Mouse (Mus musculus): ENCODE measurements around the gene Agbl2. TPM values are rescaled to one million over a fixed set of nuclear protein-coding genes. Genes with fewer than 3 reads are reported as not detected.
"Not testable (repeated sequence)": the region's sequence is repeated elsewhere in the genome, so short reads cannot be mapped to it uniquely, and the experiment has no call there.

The Agbl2 gene
- total and polyA plus RNA-seq, 2 experiments from 2014 or later = 0.39 to 1.1 TPM

GRCm38 (mm10) chr2:90820894-90821293, 38.4 kb downstream of the Agbl2 start:
- WGBS = 79% methylated on average over 3 of the region's 3 CpGs
- H3K27me3 ChIP-seq (ENCODE audit: insufficient read depth, low read length) = no peaks in the 10 kb centered on the region
- TF ChIP-seq CTCF (IDR thresholded peaks at IDR 0.05) = no peak
- DNase-seq (ENCODE audit: low spot score) = no peak
- no peak overlapping the region for H3K27ac ChIP-seq (ENCODE audit: low read depth, low read length)
- H3K9me3 ChIP-seq (ENCODE audit: low read length) = no peaks in the 10 kb centered on the region
- no peaks in the 10 kb centered on the region for H3K36me3 ChIP-seq (ENCODE audit: insufficient read depth, low read length)
- H3K4me2 ChIP-seq (ENCODE audit: low read depth, low read length, poor library complexity, severe bottlenecking) = no peak overlapping the region
- H3K9ac ChIP-seq (replicated peaks; ENCODE audit: low read length, poor library complexity, severe bottlenecking) = no peak overlapping the region
- H3K4me3 ChIP-seq (ENCODE audit: low read depth, low read length) = no peak overlapping the region
- no peaks in the 10 kb centered on the region for H3K4me1 ChIP-seq (ENCODE audit: insufficient read depth, low read length)
- ATAC-seq (ENCODE audit: low FRiP score) = no peak

- H3K9ac ChIP-seq (replicated peaks; ENCODE audit: low read length, poor library complexity, severe bottlenecking) = no peak overlapping the region
- no peaks in the 10 kb centered on the region for H3K4me1 ChIP-seq (ENCODE audit: insufficient read depth, low read length)
- H3K27me3 ChIP-seq (ENCODE audit: insufficient read depth, low read length) = no peaks in the 10 kb centered on the region
- no peak for TF ChIP-seq CTCF (IDR thresholded peaks at IDR 0.05)
- DNase-seq (ENCODE audit: low spot score) (no peak), ATAC-seq (ENCODE audit: low FRiP score) (no peak)
- 86% methylated on average over 2 of the region's 2 CpGs for WGBS
- H3K36me3 ChIP-seq (ENCODE audit: insufficient read depth, low read length) = no peaks in the 10 kb centered on the region
- H3K4me3 ChIP-seq (ENCODE audit: low read depth, low read length) = no peak overlapping the region
- H3K9me3 ChIP-seq (ENCODE audit: low read length) = no peaks in the 10 kb centered on the region
- H3K27ac ChIP-seq (ENCODE audit: low read depth, low read length) = no peak overlapping the region
- no peak overlapping the region for H3K4me2 ChIP-seq (ENCODE audit: low read depth, low read length, poor library complexity, severe bottlenecking)
Observed at GRCm38 (mm10) chr2:90822978-90823377, 40.5 kb downstream of the Agbl2 start.

GRCm38 (mm10) chr2:90823781-90824180, 41.3 kb downstream of the Agbl2 start:
- H3K4me3 ChIP-seq (ENCODE audit: low read depth, low read length) = no peak overlapping the region
- ATAC-seq (ENCODE audit: low FRiP score) (peak; percentile 54; the same call in 1 of the 2 replicates), DNase-seq (ENCODE audit: low spot score) (peak; percentile 78)
- no peaks in the 10 kb centered on the region for H3K36me3 ChIP-seq (ENCODE audit: insufficient read depth, low read length)
- no peak overlapping the region for H3K27ac ChIP-seq (ENCODE audit: low read depth, low read length)
- 85% methylated on average over 6 of the region's 6 CpGs for WGBS
- H3K4me1 ChIP-seq (ENCODE audit: insufficient read depth, low read length) = no peaks in the 10 kb centered on the region
- no peak for TF ChIP-seq CTCF (IDR thresholded peaks at IDR 0.05)
- H3K9ac ChIP-seq (replicated peaks; ENCODE audit: low read length, poor library complexity, severe bottlenecking) = no peak overlapping the region
- H3K27me3 ChIP-seq (ENCODE audit: insufficient read depth, low read length) = no peaks in the 10 kb centered on the region
- H3K4me2 ChIP-seq (ENCODE audit: low read depth, low read length, poor library complexity, severe bottlenecking) = no peak overlapping the region
- H3K9me3 ChIP-seq (ENCODE audit: low read length) = no peaks in the 10 kb centered on the region

- H3K4me3 ChIP-seq (ENCODE audit: low read depth, low read length); H3K4me2 ChIP-seq (ENCODE audit: low read depth, low read length, poor library complexity, severe bottlenecking); H3K9ac ChIP-seq (replicated peaks; ENCODE audit: low read length, poor library complexity, severe bottlenecking); H3K27ac ChIP-seq (ENCODE audit: low read depth, low read length); ATAC-seq (ENCODE audit: low FRiP score); DNase-seq (ENCODE audit: low spot score); H3K36me3 ChIP-seq (ENCODE audit: insufficient read depth, low read length); H3K9me3 ChIP-seq (ENCODE audit: low read length); H3K27me3 ChIP-seq (ENCODE audit: insufficient read depth, low read length); H3K4me1 ChIP-seq (ENCODE audit: insufficient read depth, low read length): not testable (repeated sequence)
- 89% methylated on average over 10 of the region's 10 CpGs for WGBS
Observed at GRCm38 (mm10) chr2:90824528-90824927, 42.0 kb downstream of the Agbl2 start.

GRCm38 (mm10) chr2:90825515-90826172, 43.1 kb downstream of the Agbl2 start:
- no peak overlapping the region for H3K4me2 ChIP-seq (ENCODE audit: low read depth, low read length, poor library complexity, severe bottlenecking)
- no peaks in the 10 kb centered on the region for H3K4me1 ChIP-seq (ENCODE audit: insufficient read depth, low read length)
- no peak overlapping the region for H3K4me3 ChIP-seq (ENCODE audit: low read depth, low read length)
- no peak overlapping the region for H3K27ac ChIP-seq (ENCODE audit: low read depth, low read length)
- no peak overlapping the region for H3K9ac ChIP-seq (replicated peaks; ENCODE audit: low read length, poor library complexity, severe bottlenecking)
- H3K36me3 ChIP-seq (ENCODE audit: insufficient read depth, low read length) = no peaks in the 10 kb centered on the region
- WGBS = 84% methylated on average over 11 of the region's 11 CpGs
- no peaks in the 10 kb centered on the region for H3K27me3 ChIP-seq (ENCODE audit: insufficient read depth, low read length)
- TF ChIP-seq CTCF (IDR thresholded peaks at IDR 0.05) = no peak
- DNase-seq (ENCODE audit: low spot score) = no peak
- no peaks in the 10 kb centered on the region for H3K9me3 ChIP-seq (ENCODE audit: low read length)
- no peak for ATAC-seq (ENCODE audit: low FRiP score)

- H3K4me2 ChIP-seq (ENCODE audit: low read depth, low read length, poor library complexity, severe bottlenecking) = no peak overlapping the region
- no peak overlapping the region for H3K4me3 ChIP-seq (ENCODE audit: low read depth, low read length)
- no peak overlapping the region for H3K27ac ChIP-seq (ENCODE audit: low read depth, low read length)
- TF ChIP-seq CTCF (IDR thresholded peaks at IDR 0.05) = no peak
- WGBS = 69% methylated on average over 7 of the region's 7 CpGs
- H3K9ac ChIP-seq (replicated peaks; ENCODE audit: low read length, poor library complexity, severe bottlenecking) = no peak overlapping the region
- no peaks in the 10 kb centered on the region for H3K36me3 ChIP-seq (ENCODE audit: insufficient read depth, low read length)
- no peaks in the 10 kb centered on the region for H3K27me3 ChIP-seq (ENCODE audit: insufficient read depth, low read length)
- H3K4me1 ChIP-seq (ENCODE audit: insufficient read depth, low read length) = no peaks in the 10 kb centered on the region
- H3K9me3 ChIP-seq (ENCODE audit: low read length) = no peaks in the 10 kb centered on the region
- DNase-seq (ENCODE audit: low spot score) (peak; percentile 7), ATAC-seq (ENCODE audit: low FRiP score) (no peak)
Observed at GRCm38 (mm10) chr2:90828739-90829138, 46.2 kb downstream of the Agbl2 start.
